ENCODE assay signal across 9 mouse cellular contexts in the genomic region with DNA sequence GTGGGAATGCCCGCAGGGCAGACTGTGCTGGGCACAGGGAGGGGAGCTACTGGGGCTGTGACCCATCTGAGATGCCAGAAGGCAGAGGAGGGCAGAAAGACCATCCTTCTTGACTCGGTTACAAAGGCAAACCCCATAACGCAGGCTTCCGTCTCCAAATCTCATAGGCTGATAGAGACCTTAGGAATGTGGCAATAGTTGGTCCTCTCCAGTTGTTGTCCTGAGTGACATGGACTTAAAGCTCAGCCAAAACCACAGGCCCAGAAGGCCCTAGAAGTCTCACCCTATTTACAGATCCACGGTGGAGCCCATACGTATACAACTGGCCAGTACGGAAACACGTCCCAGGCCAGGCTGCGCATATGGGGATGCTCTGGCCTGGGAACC. TPM values are rescaled to one million over a fixed set of nuclear protein-coding genes. Genes with fewer than 3 reads are reported as not detected.
DNase-seq lines count a peak whose midpoint lies in the region; ATAC-seq and TF ChIP-seq lines count a peak whose summit lies in the region.
"Had no signal": no experiment of that assay in that cellular context is flagged by ENCODE, and none has a peak within 500 bp of the region (broad histone marks: within the 10 kb centered on the region; RNA-seq: fewer than 3 reads in every experiment).

No protein-coding gene starts in this region.

- no peak for TF ChIP-seq CTCF in kidney, postnatal 0 days (IDR thresholded peaks at IDR 0.05; ENCODE audit: low read depth)

- H3K4me2 ChIP-seq in kidney, postnatal 0 days (ENCODE audit: low read length) = peak overlapping the region; percentile 86; the same call in 1 of the 2 replicates
- peak overlapping the region; percentile 94; the same call in 1 of the 2 replicates for H3K4me2 ChIP-seq in embryonic facial prominence, embryonic 14.5 days (ENCODE audit: low read depth, low read length)
- peak overlapping the region; percentile 83; the same call in 1 of the 2 replicates for H3K4me2 ChIP-seq in hindbrain, embryonic 15.5 days
- H3K4me2 ChIP-seq in midbrain, embryonic 15.5 days = 0 out of 2 replicates have a peak overlapping the region, but pooled peaks have one; percentile 81

- H3K27me3 ChIP-seq in kidney, postnatal 0 days (ENCODE audit: insufficient read depth, low read length) = no peaks in the 10 kb centered on the region
- no peaks in the 10 kb centered on the region for H3K27me3 ChIP-seq in embryonic facial prominence, embryonic 14.5 days (replicated peaks; ENCODE audit: control insufficient read depth, insufficient read depth, low read length)
- peaks cover 21% of the 10 kb centered on the region for H3K27me3 ChIP-seq in hindbrain, embryonic 15.5 days
- H3K27me3 ChIP-seq in midbrain, embryonic 15.5 days (replicated peaks) = peaks cover 36% of the 10 kb centered on the region

- WGBS in kidney, postnatal 0 days = 73% methylated on average over 9 of the region's 9 CpGs
- WGBS in embryonic facial prominence, embryonic 14.5 days = 63% methylated on average over 9 of the region's 9 CpGs
- WGBS in hindbrain, embryonic 15.5 days = 38% methylated on average over 9 of the region's 9 CpGs
- WGBS in midbrain, embryonic 15.5 days = 28% methylated on average over 9 of the region's 9 CpGs

- no peak overlapping the region for H3K4me3 ChIP-seq in kidney, postnatal 0 days (replicated peaks; ENCODE audit: low read depth, low read length)
- H3K4me3 ChIP-seq in embryonic facial prominence, embryonic 14.5 days (ENCODE audit: low read depth, low read length) = no peak overlapping the region
- H3K4me3 ChIP-seq in hindbrain, embryonic 15.5 days = no peak overlapping the region
- no peak overlapping the region for H3K4me3 ChIP-seq in midbrain, embryonic 15.5 days

- no peak for DNase-seq in kidney, postnatal 0 days (ENCODE audit: low spot score)
- no peak for DNase-seq in kidney, postnatal 10 days
- no peak for DNase-seq in embryonic facial prominence, embryonic 14.5 days (ENCODE audit: low spot score)
- no peak for DNase-seq in embryo, embryonic 10 days (ENCODE audit: low spot score)
- no peak for DNase-seq in kidney, adult 18-20 months
- DNase-seq: gastrocnemius, postnatal 10 days had no signal

- H3K4me1 ChIP-seq in kidney, postnatal 0 days (replicated peaks; ENCODE audit: insufficient read depth, low read length) = peaks cover 36% of the 10 kb centered on the region
- H3K4me1 ChIP-seq in embryonic facial prominence, embryonic 14.5 days (ENCODE audit: control insufficient read depth, insufficient read depth, low read length) = peaks cover 63% of the 10 kb centered on the region
- H3K4me1 ChIP-seq in hindbrain, embryonic 15.5 days (replicated peaks) = peaks cover 57% of the 10 kb centered on the region
- peaks cover 43% of the 10 kb centered on the region for H3K4me1 ChIP-seq in midbrain, embryonic 15.5 days

- no peak for ATAC-seq in kidney, postnatal 0 days (replicated peaks; ENCODE audit: low FRiP score, low read depth)
- no peak for ATAC-seq in embryonic facial prominence, embryonic 14.5 days (ENCODE audit: low read depth)
- no peak for ATAC-seq in hindbrain, embryonic 15.5 days (ENCODE audit: low FRiP score, low read depth)
- ATAC-seq in midbrain, embryonic 15.5 days (replicated peaks) = no peak
- ATAC-seq in monocyte, adult 5-6 weeks (replicated peaks; ENCODE audit: insufficient number of reproducible peaks, low FRiP score, low TSS enrichment, poor library complexity, severe bottlenecking) = no peak

- H3K36me3 ChIP-seq in kidney, postnatal 0 days (ENCODE audit: insufficient read depth, low read length) = no peaks in the 10 kb centered on the region
- H3K36me3 ChIP-seq in embryonic facial prominence, embryonic 14.5 days (ENCODE audit: control insufficient read depth, insufficient read depth, low read length) = no peaks in the 10 kb centered on the region
- no peaks in the 10 kb centered on the region for H3K36me3 ChIP-seq in hindbrain, embryonic 15.5 days
- no peaks in the 10 kb centered on the region for H3K36me3 ChIP-seq in midbrain, embryonic 15.5 days (replicated peaks)

- H3K27ac ChIP-seq in kidney, postnatal 0 days = no peak overlapping the region
- peak overlapping the region; percentile 83 for H3K27ac ChIP-seq in embryonic facial prominence, embryonic 14.5 days (replicated peaks; ENCODE audit: low read depth, low read length)
- H3K27ac ChIP-seq in hindbrain, embryonic 15.5 days (replicated peaks) = no peak overlapping the region
- H3K27ac ChIP-seq in midbrain, embryonic 15.5 days = no peak overlapping the region

- no peak overlapping the region for H3K9ac ChIP-seq in kidney, postnatal 0 days (ENCODE audit: low read depth, low read length)
- no peak overlapping the region for H3K9ac ChIP-seq in embryonic facial prominence, embryonic 14.5 days (ENCODE audit: low read depth, low read length)
- no peak overlapping the region for H3K9ac ChIP-seq in hindbrain, embryonic 15.5 days
- H3K9ac ChIP-seq in midbrain, embryonic 15.5 days = no peak overlapping the region

- H3K9me3 ChIP-seq in kidney, postnatal 0 days (replicated peaks; ENCODE audit: low read length) = no peaks in the 10 kb centered on the region
- H3K9me3 ChIP-seq in embryonic facial prominence, embryonic 14.5 days (ENCODE audit: control insufficient read depth, low read length) = no peaks in the 10 kb centered on the region
- H3K9me3 ChIP-seq in hindbrain, embryonic 15.5 days = no peaks in the 10 kb centered on the region
- no peaks in the 10 kb centered on the region for H3K9me3 ChIP-seq in midbrain, embryonic 15.5 days

RNA-seq across cellular contexts. Expression of a gene that starts 27.0 kb away (rescaled TPM):
- 14.4 and 15.0 TPM in 2 replicates for polyA plus RNA-seq in kidney, postnatal 0 days (2015; fragmentation: Nextera tagmentation; extraction: Ambion mirVana)
- polyA plus RNA-seq in embryonic facial prominence, embryonic 14.5 days (2014; fragmentation: Nextera tagmentation; extraction: Ambion mirVana) = 23.1 and 26.0 TPM in 2 replicates
- polyA plus RNA-seq in hindbrain, embryonic 15.5 days (2015; fragmentation: Nextera tagmentation; extraction: Ambion mirVana) = 39.4 and 40.5 TPM in 2 replicates
- 20.9 and 21.4 TPM in 2 replicates for polyA plus RNA-seq in midbrain, embryonic 15.5 days (2015; fragmentation: Nextera tagmentation; extraction: Ambion mirVana)
- total RNA-seq in monocyte, adult 5-6 weeks (2017) = not detected in 3 replicates

RNA-seq across cellular contexts. Expression of a gene that starts 36.2 kb away (rescaled TPM):
- polyA plus RNA-seq in kidney, postnatal 0 days (2015; fragmentation: Nextera tagmentation; extraction: Ambion mirVana) = 26.4 and 29.5 TPM in 2 replicates
- polyA plus RNA-seq in embryonic facial prominence, embryonic 14.5 days (2014; fragmentation: Nextera tagmentation; extraction: Ambion mirVana) = 47.6 and 47.7 TPM in 2 replicates
- 31.4 and 32.7 TPM in 2 replicates for polyA plus RNA-seq in hindbrain, embryonic 15.5 days (2015; fragmentation: Nextera tagmentation; extraction: Ambion mirVana)
- polyA plus RNA-seq in midbrain, embryonic 15.5 days (2015; fragmentation: Nextera tagmentation; extraction: Ambion mirVana) = 31.1 and 32.0 TPM in 2 replicates
- total RNA-seq in monocyte, adult 5-6 weeks (2017) = 5.3 to 21.8 TPM (median 6.9 TPM) in 3 replicates

RNA-seq across cellular contexts. Expression of a gene that starts 36.5 kb away (rescaled TPM):
- polyA plus RNA-seq in kidney, postnatal 0 days (2015; fragmentation: Nextera tagmentation; extraction: Ambion mirVana) = 74.3 and 84.9 TPM in 2 replicates
- 127 and 153 TPM in 2 replicates for polyA plus RNA-seq in embryonic facial prominence, embryonic 14.5 days (2014; fragmentation: Nextera tagmentation; extraction: Ambion mirVana)
- 40.9 and 48.9 TPM in 2 replicates for polyA plus RNA-seq in hindbrain, embryonic 15.5 days (2015; fragmentation: Nextera tagmentation; extraction: Ambion mirVana)
- 27.9 and 32.2 TPM in 2 replicates for polyA plus RNA-seq in midbrain, embryonic 15.5 days (2015; fragmentation: Nextera tagmentation; extraction: Ambion mirVana)
- total RNA-seq in monocyte, adult 5-6 weeks (2017) = 24.9 to 30.8 TPM (median 27.7 TPM) in 3 replicates

RNA-seq across cellular contexts. Expression of a gene that starts 42.1 kb away (rescaled TPM):
- polyA plus RNA-seq in kidney, postnatal 0 days (2015; fragmentation: Nextera tagmentation; extraction: Ambion mirVana) = 146 and 172 TPM in 2 replicates
- polyA plus RNA-seq in embryonic facial prominence, embryonic 14.5 days (2014; fragmentation: Nextera tagmentation; extraction: Ambion mirVana) = 188 and 196 TPM in 2 replicates
- polyA plus RNA-seq in hindbrain, embryonic 15.5 days (2015; fragmentation: Nextera tagmentation; extraction: Ambion mirVana) = 118 and 127 TPM in 2 replicates
- 109 and 110 TPM in 2 replicates for polyA plus RNA-seq in midbrain, embryonic 15.5 days (2015; fragmentation: Nextera tagmentation; extraction: Ambion mirVana)
- 195 to 235 TPM (median 203 TPM) in 3 replicates for total RNA-seq in monocyte, adult 5-6 weeks (2017)
